8 mouse cellular contexts compared by ENCODE assay signal in genomic region chr6:72535165-72535564, GRCm38 (mm10). TPM values are rescaled to one million over a fixed set of nuclear protein-coding genes. Genes with fewer than 3 reads are reported as not detected.
DNase-seq lines count a peak whose midpoint lies in the region; ATAC-seq and TF ChIP-seq lines count a peak whose summit lies in the region.

No protein-coding gene starts in this region.

- H3K9me3 ChIP-seq in heart, embryonic 12.5 days (replicated peaks) = no peaks in the 10 kb centered on the region
- peaks cover under 1% of the 10 kb centered on the region; the same call in 1 of the 2 replicates for H3K9me3 ChIP-seq in kidney, embryonic 16.5 days (ENCODE audit: low read length)
- no peaks in the 10 kb centered on the region for H3K9me3 ChIP-seq in liver, embryonic 16.5 days (replicated peaks; ENCODE audit: control insufficient read depth, low read length)
- H3K9me3 ChIP-seq in neural tube, embryonic 12.5 days = no peaks in the 10 kb centered on the region

- WGBS in heart, embryonic 12.5 days = 2% methylated on average over 9 of the region's 9 CpGs
- 6% methylated on average over 9 of the region's 9 CpGs for WGBS in kidney, embryonic 16.5 days
- WGBS in liver, embryonic 16.5 days (ENCODE audit: insufficient replicate concordance) = 1% methylated on average over 9 of the region's 9 CpGs
- 3% methylated on average over 9 of the region's 9 CpGs for WGBS in neural tube, embryonic 12.5 days

- H3K27me3 ChIP-seq in heart, embryonic 12.5 days (replicated peaks) = no peaks in the 10 kb centered on the region
- H3K27me3 ChIP-seq in kidney, embryonic 16.5 days (ENCODE audit: insufficient read depth, low read length) = no peaks in the 10 kb centered on the region
- no peaks in the 10 kb centered on the region for H3K27me3 ChIP-seq in liver, embryonic 16.5 days (ENCODE audit: control insufficient read depth, insufficient read depth, low read depth, low read length)
- no peaks in the 10 kb centered on the region for H3K27me3 ChIP-seq in neural tube, embryonic 12.5 days (replicated peaks)

- H3K4me3 ChIP-seq in embryonic fibroblast, embryonic 13.5 days (ENCODE audit: insufficient read depth, low read length) = no peak overlapping the region
- H3K4me3 ChIP-seq in heart, embryonic 12.5 days = peak overlapping the region; percentile 15
- peak overlapping the region; percentile 7; the same call in 1 of the 2 replicates for H3K4me3 ChIP-seq in kidney, embryonic 16.5 days (ENCODE audit: low read length)
- no peak overlapping the region for H3K4me3 ChIP-seq in liver, embryonic 16.5 days (ENCODE audit: low read depth, low read length)
- no peak overlapping the region for H3K4me3 ChIP-seq in neural tube, embryonic 12.5 days

- TF ChIP-seq CTCF in embryonic fibroblast, embryonic 13.5 days (IDR thresholded peaks at IDR 0.05; ENCODE audit: borderline replicate concordance, insufficient read depth, low read length) = peak; percentile 67

- H3K36me3 ChIP-seq in heart, embryonic 12.5 days = no peaks in the 10 kb centered on the region
- no peaks in the 10 kb centered on the region for H3K36me3 ChIP-seq in kidney, embryonic 16.5 days (ENCODE audit: insufficient read depth, low read length)
- no peaks in the 10 kb centered on the region for H3K36me3 ChIP-seq in liver, embryonic 16.5 days (ENCODE audit: control insufficient read depth, insufficient read depth)
- H3K36me3 ChIP-seq in neural tube, embryonic 12.5 days = no peaks in the 10 kb centered on the region

- H3K4me2 ChIP-seq in heart, embryonic 12.5 days = peak overlapping the region; percentile 57
- peak overlapping the region; percentile 30 for H3K4me2 ChIP-seq in kidney, embryonic 16.5 days (replicated peaks; ENCODE audit: low read depth, low read length)
- H3K4me2 ChIP-seq in liver, embryonic 16.5 days (ENCODE audit: low read depth, low read length) = peak overlapping the region; percentile 43; the same call in 1 of the 2 replicates
- peak overlapping the region; percentile 49 for H3K4me2 ChIP-seq in neural tube, embryonic 12.5 days (replicated peaks)

- no peak for ATAC-seq in heart, embryonic 12.5 days (ENCODE audit: insufficient number of reproducible peaks, low FRiP score)
- no peak for ATAC-seq in kidney, embryonic 16.5 days (ENCODE audit: low FRiP score, low TSS enrichment)
- no peak for ATAC-seq in liver, embryonic 16.5 days (ENCODE audit: low read depth)
- no peak for ATAC-seq in neural tube, embryonic 12.5 days (ENCODE audit: low FRiP score, low read depth)

- no peak for TF ChIP-seq POLR2A in embryonic fibroblast, embryonic 13.5 days (IDR thresholded peaks at IDR 0.05; ENCODE audit: low read depth, low read length)

- H3K9ac ChIP-seq in heart, embryonic 12.5 days = no peak overlapping the region
- peak overlapping the region; percentile 48 for H3K9ac ChIP-seq in kidney, embryonic 16.5 days (replicated peaks; ENCODE audit: low read length)
- H3K9ac ChIP-seq in liver, embryonic 16.5 days (ENCODE audit: low read depth, low read length) = peak overlapping the region; percentile 34
- no peak overlapping the region for H3K9ac ChIP-seq in neural tube, embryonic 12.5 days

- peaks cover 3% of the 10 kb centered on the region; the same call in 1 of the 2 replicates for H3K4me1 ChIP-seq in embryonic fibroblast, embryonic 13.5 days (ENCODE audit: control insufficient read depth, insufficient read depth, low read length)
- peaks cover 22% of the 10 kb centered on the region for H3K4me1 ChIP-seq in heart, embryonic 12.5 days (replicated peaks)
- peaks cover 17% of the 10 kb centered on the region for H3K4me1 ChIP-seq in kidney, embryonic 16.5 days (ENCODE audit: insufficient read depth, low read length)
- peaks cover 6% of the 10 kb centered on the region for H3K4me1 ChIP-seq in liver, embryonic 16.5 days (ENCODE audit: control insufficient read depth, low read depth, low read length)
- H3K4me1 ChIP-seq in neural tube, embryonic 12.5 days = peaks cover 11% of the 10 kb centered on the region; the same call in 1 of the 2 replicates

- DNase-seq in CD4-positive helper T cell, adult 2 months (ENCODE audit: low read depth, low spot score) = peak; percentile 88
- DNase-seq in adrenal gland, postnatal 36 days = peak; percentile 88 to 90
- DNase-seq in thymus, adult 18-20 months = peak; percentile 68 to 74

- no peak overlapping the region for H3K27ac ChIP-seq in embryonic fibroblast, embryonic 13.5 days (ENCODE audit: insufficient read depth, low read length)
- no peak overlapping the region for H3K27ac ChIP-seq in heart, embryonic 12.5 days (ENCODE audit: poor library complexity, severe bottlenecking)
- peak overlapping the region; percentile 65; the same call in 1 of the 2 replicates for H3K27ac ChIP-seq in kidney, embryonic 16.5 days (ENCODE audit: low read length)
- H3K27ac ChIP-seq in liver, embryonic 16.5 days (ENCODE audit: low read length) = 0 out of 2 replicates have a peak overlapping the region, but pooled peaks have one; percentile 25
- no peak overlapping the region for H3K27ac ChIP-seq in neural tube, embryonic 12.5 days

RNA-seq across cellular contexts. Expression of gene Capg, which starts 9.0 kb away (rescaled TPM):
- total RNA-seq in adrenal gland, postnatal 36 days (2021) = 10 to 100 TPM; 41.3 to 45.5 TPM
- 95.7 and 182 TPM in 2 replicates for polyA plus RNA-seq in embryonic fibroblast, embryonic 13.5 days (2011; ENCODE audit: insufficient read length, low read depth, missing spikeins)
- 22.5 and 24.7 TPM in 2 replicates for polyA plus RNA-seq in heart, embryonic 12.5 days (2016; fragmentation: Nextera tagmentation; extraction: Ambion mirVana)
- polyA plus RNA-seq in kidney, embryonic 16.5 days (2015; fragmentation: Nextera tagmentation; extraction: Ambion mirVana) = 83.1 and 94.3 TPM in 2 replicates
- 18.8 and 20.3 TPM in 2 replicates for polyA plus RNA-seq in liver, embryonic 16.5 days (2015; fragmentation: Nextera tagmentation; extraction: Ambion mirVana)
- polyA plus RNA-seq in neural tube, embryonic 12.5 days (2016; fragmentation: Nextera tagmentation; extraction: Ambion mirVana) = 11.6 and 13.7 TPM in 2 replicates

RNA-seq across cellular contexts. Expression of gene Sh2d6, which starts 13.7 kb away (rescaled TPM):
- total RNA-seq in adrenal gland, postnatal 36 days (2021) = under 1 TPM in 1 of 2 experiments, not detected in 1; 0.40 TPM
- 1.8 and 1.9 TPM in 2 replicates for polyA plus RNA-seq in embryonic fibroblast, embryonic 13.5 days (2011; ENCODE audit: insufficient read length, low read depth, missing spikeins)
- not detected in 2 replicates for polyA plus RNA-seq in heart, embryonic 12.5 days (2016; fragmentation: Nextera tagmentation; extraction: Ambion mirVana)
- polyA plus RNA-seq in kidney, embryonic 16.5 days (2015; fragmentation: Nextera tagmentation; extraction: Ambion mirVana) = 0.17 TPM in 1 of 2 replicates, not detected in the other
- not detected in 2 replicates for polyA plus RNA-seq in liver, embryonic 16.5 days (2015; fragmentation: Nextera tagmentation; extraction: Ambion mirVana)
- 0.34 and 0.96 TPM in 2 replicates for polyA plus RNA-seq in neural tube, embryonic 12.5 days (2016; fragmentation: Nextera tagmentation; extraction: Ambion mirVana)

Comparison
In these comparisons a context has a peak if more than half of its experiments do, and no peak if none do; other contexts are left out.
1. H3K27ac ChIP-seq: peak in kidney, embryonic 16.5 days (single experiment) and liver, embryonic 16.5 days (single experiment); none in embryonic fibroblast, embryonic 13.5 days (single experiment), heart, embryonic 12.5 days (single experiment) and neural tube, embryonic 12.5 days (single experiment).
2. H3K4me3 ChIP-seq: peak in heart, embryonic 12.5 days (single experiment) and kidney, embryonic 16.5 days (single experiment); none in embryonic fibroblast, embryonic 13.5 days (single experiment), liver, embryonic 16.5 days (single experiment) and neural tube, embryonic 12.5 days (single experiment).
3. H3K9ac ChIP-seq: peak in kidney, embryonic 16.5 days (single experiment) and liver, embryonic 16.5 days (single experiment); none in heart, embryonic 12.5 days (single experiment) and neural tube, embryonic 12.5 days (single experiment).
4. Peak in every context shown above with its lines, with median percentiles within 50 percentile points of each other: DNase-seq and H3K4me2 ChIP-seq.